Mouse (Mus musculus): ENCODE data around the gene Spem1. TPM values are rescaled to one million over a fixed set of nuclear protein-coding genes. Genes with fewer than 3 reads are reported as not detected.
A peak's percentile ranks its signal among the peaks of the same experiment; 100 is the strongest.

The Spem1 gene
- total and polyA plus RNA-seq, 3 experiments = 0.23 TPM; not detected in 2

DNA sequence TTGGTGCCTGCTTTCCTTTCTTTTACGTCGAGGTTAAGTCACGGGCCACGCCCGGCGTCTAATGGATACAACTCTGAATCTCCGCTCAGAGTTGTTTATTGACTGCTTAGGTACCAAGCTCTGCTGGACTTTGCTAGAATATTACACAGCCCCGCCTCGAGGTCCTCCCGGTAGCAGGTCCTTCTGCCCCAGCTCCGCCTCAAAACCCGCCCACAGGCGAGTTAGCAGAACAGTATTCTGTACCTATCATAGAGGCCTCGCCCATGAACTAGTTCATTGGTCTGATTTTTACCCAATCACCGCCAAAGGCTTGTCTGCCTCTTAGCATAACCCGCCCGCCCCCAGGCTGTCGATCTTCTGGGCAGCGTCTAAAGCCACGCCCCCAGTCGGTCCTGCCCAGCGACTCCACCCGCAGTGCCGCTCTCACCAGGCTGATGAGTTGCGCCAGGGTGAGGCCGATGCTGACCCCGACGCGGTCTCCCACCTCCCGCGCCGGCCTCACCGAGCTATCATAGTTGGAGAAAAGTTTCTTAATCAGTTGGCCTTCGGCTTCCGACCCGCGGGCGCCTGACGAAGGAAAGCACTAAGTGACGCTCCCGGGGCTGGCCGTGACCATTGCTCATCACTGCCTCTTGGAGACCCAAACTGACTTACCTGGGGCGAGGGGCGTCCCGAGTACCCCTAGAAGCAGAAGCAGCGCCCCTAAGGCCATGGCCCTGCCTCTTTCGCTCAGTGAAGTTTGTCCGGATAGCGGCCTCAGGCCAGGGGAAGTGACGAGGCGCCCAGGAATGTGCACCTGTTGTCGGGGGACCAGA, 26.6 kb downstream of the Spem1 start, which contains the start of gene Chrnb1:
Gene Chrnb1, minus strand, starts transcription at position 776 of the 815 bp plus-strand sequence.
- Histone ChIP-seq H3K4me3 (peak within 1 kb of the TSS; percentile 89), H3K27ac (peak within 1 kb of the TSS; percentile 95), H3K27me3 (ENCODE audit: control insufficient read depth, insufficient read depth, low read length) (no peaks in the 10 kb centered on the region), H3K9ac (ENCODE audit: low read depth, low read length) (peak within 1 kb of the TSS; percentile 63), H3K4me1 (ENCODE audit: control insufficient read depth, insufficient read depth, low read length) (0 out of 2 replicates have a peak, but pooled peaks cover 1% of the 10 kb centered on the region), H3K36me3 (ENCODE audit: control insufficient read depth, insufficient read depth, low read length) (no peaks in the 10 kb centered on the region), H3K79me2 (replicated peaks; ENCODE audit: control insufficient read depth, insufficient read depth, low read length) (no peaks in the 10 kb centered on the region)
- TF ChIP-seq EP300 (IDR thresholded peaks at IDR 0.05; ENCODE audit: insufficient read depth, low read depth, low read length) (no peak), CTCF (IDR thresholded peaks at IDR 0.05) (peak; percentile 28), POLR2A (IDR thresholded peaks at IDR 0.05; ENCODE audit: insufficient read depth, low read depth, low read length) (peak; percentile 93)
- intact Hi-C loops (cut with DNase I) = no loop called here
- WGBS = 2% methylated on average over 52 of the region's 52 CpGs
- peak; percentile 92 to 97 for DNase-seq

DNA sequence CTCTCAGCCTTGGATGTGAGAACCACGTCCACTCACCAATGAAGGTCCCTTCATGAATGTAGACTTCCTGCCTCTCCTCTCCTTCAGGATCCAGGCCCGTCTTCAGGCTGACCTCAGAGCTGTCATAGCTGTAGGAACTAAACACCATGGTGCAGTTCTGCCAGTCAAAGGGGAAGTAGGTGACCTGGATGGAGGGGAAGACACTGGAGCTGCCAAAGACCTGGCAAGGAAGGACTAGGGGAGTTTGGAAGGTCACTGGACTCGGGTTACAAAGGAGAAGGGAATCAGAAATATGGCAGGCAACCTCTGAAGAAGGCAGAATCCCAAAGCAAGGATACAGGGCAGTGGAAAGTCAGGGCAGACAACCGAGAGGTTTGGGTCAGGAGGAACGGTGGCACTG, 28.6 kb downstream of the Spem1 start:
- WGBS = 71% methylated on average over 5 of the region's 5 CpGs
- H3K27me3 ChIP-seq (ENCODE audit: control insufficient read depth, insufficient read depth, low read length) = no peaks in the 10 kb centered on the region
- H3K27ac ChIP-seq = no peak overlapping the region
- 0 out of 2 replicates have a peak, but pooled peaks cover 1% of the 10 kb centered on the region for H3K4me1 ChIP-seq (ENCODE audit: control insufficient read depth, insufficient read depth, low read length)
- H3K9ac ChIP-seq (ENCODE audit: low read depth, low read length) = no peak overlapping the region
- H3K4me3 ChIP-seq = no peak overlapping the region
- H3K36me3 ChIP-seq (ENCODE audit: control insufficient read depth, insufficient read depth, low read length) = no peaks in the 10 kb centered on the region
- no peak for DNase-seq
- intact Hi-C loops (cut with DNase I) = no loop called here
- TF ChIP-seq POLR2A (IDR thresholded peaks at IDR 0.05; ENCODE audit: insufficient read depth, low read depth, low read length) = no peak
- no peak for TF ChIP-seq CTCF (IDR thresholded peaks at IDR 0.05)
- TF ChIP-seq EP300 (IDR thresholded peaks at IDR 0.05; ENCODE audit: insufficient read depth, low read depth, low read length) = no peak
- no peaks in the 10 kb centered on the region for H3K79me2 ChIP-seq (replicated peaks; ENCODE audit: control insufficient read depth, insufficient read depth, low read length)

DNA sequence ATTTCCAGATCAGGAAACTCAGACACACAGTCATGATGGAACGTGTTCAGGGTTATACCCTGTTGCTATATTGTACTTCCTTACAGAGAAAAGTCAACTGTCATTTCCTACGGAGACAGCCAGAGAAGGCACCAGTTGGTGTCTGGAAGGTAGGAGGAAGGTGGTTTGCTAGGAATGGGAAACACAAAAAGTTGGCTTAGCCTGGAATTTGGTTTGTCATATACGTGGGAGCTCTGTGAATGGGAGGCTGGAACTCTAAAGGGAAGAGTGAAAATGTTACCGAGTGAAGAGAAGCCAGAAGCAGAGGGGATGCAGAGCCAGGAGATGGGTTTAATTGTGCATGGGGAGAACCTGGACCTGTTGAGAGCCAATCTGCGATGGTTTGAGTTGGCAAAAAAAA, 30.6 kb downstream of the Spem1 start:
- H3K27me3 ChIP-seq (ENCODE audit: control insufficient read depth, insufficient read depth, low read length) = no peaks in the 10 kb centered on the region

DNA sequence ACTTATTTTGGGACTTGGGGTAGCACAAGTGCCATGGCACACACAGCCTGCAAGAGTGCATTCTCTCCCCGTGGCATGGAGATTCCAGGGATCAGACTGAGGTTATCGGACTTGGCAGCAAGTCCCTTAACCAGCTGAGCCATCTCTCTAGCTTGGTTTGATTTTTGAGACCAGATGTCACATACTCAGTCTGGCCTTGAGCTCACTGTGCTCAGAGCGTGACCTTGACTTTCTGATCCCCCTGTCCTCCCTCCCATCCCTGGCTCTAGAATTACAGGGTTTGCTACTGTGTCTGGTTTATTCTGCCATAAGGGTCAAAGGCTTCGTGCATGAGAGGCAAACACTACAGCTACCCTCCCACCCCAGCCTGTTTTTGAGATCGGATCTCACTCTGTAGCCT, 32.5 kb downstream of the Spem1 start:
- H3K9ac ChIP-seq (ENCODE audit: low read depth, low read length) = no peak overlapping the region
- H3K4me3 ChIP-seq = no peak overlapping the region
- no peak overlapping the region for H3K27ac ChIP-seq
- H3K27me3 ChIP-seq (ENCODE audit: control insufficient read depth, insufficient read depth, low read length) = no peaks in the 10 kb centered on the region
- 61% methylated on average over 5 of the region's 5 CpGs for WGBS
- DNase-seq = no peak
- H3K4me1 ChIP-seq (ENCODE audit: control insufficient read depth, insufficient read depth, low read length) = peaks cover 1% of the 10 kb centered on the region; the same call in 1 of the 2 replicates
- no peaks in the 10 kb centered on the region for H3K79me2 ChIP-seq (replicated peaks; ENCODE audit: control insufficient read depth, insufficient read depth, low read length)
- intact Hi-C loops (cut with DNase I) = no loop called here
- no peak for TF ChIP-seq EP300 (IDR thresholded peaks at IDR 0.05; ENCODE audit: insufficient read depth, low read depth, low read length)
- no peak for TF ChIP-seq CTCF (IDR thresholded peaks at IDR 0.05)
- TF ChIP-seq POLR2A (IDR thresholded peaks at IDR 0.05; ENCODE audit: insufficient read depth, low read depth, low read length) = no peak
- no peaks in the 10 kb centered on the region for H3K36me3 ChIP-seq (ENCODE audit: control insufficient read depth, insufficient read depth, low read length)

More for the DNA sequence above, 30.6 kb downstream of the Spem1 start:
- TF ChIP-seq POLR2A (IDR thresholded peaks at IDR 0.05; ENCODE audit: insufficient read depth, low read depth, low read length) = no peak
- no peak for TF ChIP-seq CTCF (IDR thresholded peaks at IDR 0.05)
- no peak for TF ChIP-seq EP300 (IDR thresholded peaks at IDR 0.05; ENCODE audit: insufficient read depth, low read depth, low read length)
- Histone ChIP-seq H3K27ac (no peak overlapping the region), H3K79me2 (replicated peaks; ENCODE audit: control insufficient read depth, insufficient read depth, low read length) (no peaks in the 10 kb centered on the region), H3K9ac (ENCODE audit: low read depth, low read length) (no peak overlapping the region), H3K4me1 (ENCODE audit: control insufficient read depth, insufficient read depth, low read length) (0 out of 2 replicates have a peak, but pooled peaks cover 1% of the 10 kb centered on the region), H3K36me3 (ENCODE audit: control insufficient read depth, insufficient read depth, low read length) (no peaks in the 10 kb centered on the region), H3K4me3 (no peak overlapping the region)
- intact Hi-C loops (cut with DNase I) = no loop called here
- no peak for DNase-seq
- WGBS = 53% methylated on average over 5 of the region's 5 CpGs

DNA sequence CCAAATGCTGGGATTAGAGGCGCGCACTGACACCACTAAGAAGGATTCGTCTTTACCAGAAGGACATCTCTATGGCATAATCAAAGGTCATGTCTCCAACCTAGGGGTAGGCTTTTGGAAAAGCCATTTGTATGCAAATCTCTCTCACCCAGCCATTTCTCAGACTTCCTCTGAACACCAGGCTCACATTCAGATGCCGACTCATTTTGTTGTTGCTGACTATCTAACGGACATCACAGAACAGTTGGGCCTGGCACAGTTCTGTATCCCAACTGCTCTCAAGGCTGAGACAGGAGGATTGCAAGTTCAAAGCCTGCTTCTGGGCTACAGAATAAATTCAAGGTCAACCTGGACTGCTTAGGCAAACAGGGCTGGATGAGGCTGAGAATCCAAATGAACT, 34.7 kb downstream of the Spem1 start:
- DNase-seq = no peak
- Histone ChIP-seq H3K27me3 (ENCODE audit: control insufficient read depth, insufficient read depth, low read length) (no peaks in the 10 kb centered on the region), H3K9ac (ENCODE audit: low read depth, low read length) (no peak overlapping the region), H3K4me1 (ENCODE audit: control insufficient read depth, insufficient read depth, low read length) (peaks cover 1% of the 10 kb centered on the region; the same call in 1 of the 2 replicates), H3K79me2 (replicated peaks; ENCODE audit: control insufficient read depth, insufficient read depth, low read length) (no peaks in the 10 kb centered on the region), H3K36me3 (ENCODE audit: control insufficient read depth, insufficient read depth, low read length) (no peaks in the 10 kb centered on the region), H3K4me3 (no peak overlapping the region), H3K27ac (no peak overlapping the region)
- 94% methylated on average over 5 of the region's 5 CpGs for WGBS
- intact Hi-C loops (cut with DNase I) = no loop called here
- no peak for TF ChIP-seq CTCF (IDR thresholded peaks at IDR 0.05)
- TF ChIP-seq EP300 (IDR thresholded peaks at IDR 0.05; ENCODE audit: insufficient read depth, low read depth, low read length) = no peak
- TF ChIP-seq POLR2A (IDR thresholded peaks at IDR 0.05; ENCODE audit: insufficient read depth, low read depth, low read length) = no peak

DNA sequence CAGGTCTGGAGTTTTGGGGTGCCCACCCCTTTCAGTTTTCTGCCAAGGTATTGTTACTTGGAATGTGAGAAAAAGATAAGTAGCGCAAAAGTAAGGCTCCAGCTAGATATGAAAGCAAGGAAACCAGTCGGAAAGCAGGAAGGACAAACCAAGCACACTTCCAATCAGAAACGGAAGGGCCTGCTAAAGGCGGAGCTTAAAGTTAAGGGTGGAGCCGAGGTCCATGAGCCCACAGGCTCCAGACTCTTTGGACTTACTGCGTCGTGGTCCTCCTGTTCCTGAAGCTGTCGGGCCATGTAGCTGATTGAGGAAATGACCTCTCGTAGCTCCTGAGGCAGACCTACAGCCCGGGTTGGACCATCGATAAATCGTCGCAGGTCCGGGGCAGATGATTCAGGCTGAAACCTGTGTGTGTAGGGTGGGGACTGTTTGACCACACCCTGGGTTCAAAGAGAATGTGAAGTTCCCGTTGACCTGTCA, 37.1 kb downstream of the Spem1 start:
- H3K9ac ChIP-seq (ENCODE audit: low read depth, low read length) = peak overlapping the region; percentile 14
- no peaks in the 10 kb centered on the region for H3K79me2 ChIP-seq (replicated peaks; ENCODE audit: control insufficient read depth, insufficient read depth, low read length)
- peaks cover 1% of the 10 kb centered on the region; the same call in 1 of the 2 replicates for H3K4me1 ChIP-seq (ENCODE audit: control insufficient read depth, insufficient read depth, low read length)
- peak; percentile 67 to 74 for DNase-seq
- TF ChIP-seq CTCF (IDR thresholded peaks at IDR 0.05) (no peak), POLR2A (IDR thresholded peaks at IDR 0.05; ENCODE audit: insufficient read depth, low read depth, low read length) (peak; percentile 88), EP300 (IDR thresholded peaks at IDR 0.05; ENCODE audit: insufficient read depth, low read depth, low read length) (peak; percentile 34; the same call in 1 of the 2 replicates)
- peak overlapping the region; percentile 56 for H3K27ac ChIP-seq
- H3K27me3 ChIP-seq (ENCODE audit: control insufficient read depth, insufficient read depth, low read length) = no peaks in the 10 kb centered on the region
- WGBS = 17% methylated on average over 15 of the region's 15 CpGs
- H3K4me3 ChIP-seq = peak overlapping the region; percentile 36
- no peaks in the 10 kb centered on the region for H3K36me3 ChIP-seq (ENCODE audit: control insufficient read depth, insufficient read depth, low read length)
- intact Hi-C loops (cut with DNase I) = no loop called here
